Mouse (Mus musculus) myocyte (in vitro differentiated cells): ENCODE data around the gene Gm3646. TPM values are rescaled to one million over a fixed set of nuclear protein-coding genes. Genes with fewer than 3 reads are reported as not detected.

Experiments used
- H3K27me3 ChIP-seq: one replicate; pipeline ENCODE4 v1.6.1; 2011; ENCODE audit not compliant: control insufficient read depth, insufficient read depth, insufficient read length
- H3K36me3 ChIP-seq: one replicate; pipeline ENCODE4 v1.6.1; 2011; ENCODE audit not compliant: control insufficient read depth, insufficient read depth
- H3K4me2 ChIP-seq: one replicate; pipeline ENCODE4 v1.6.1; 2011; ENCODE audit warnings: low read depth, control low read depth
- H3K4me3 ChIP-seq: one replicate; pipeline ENCODE4 v1.5.1; 2011; ENCODE audit warnings: mild to moderate bottlenecking, control low read depth, moderate library complexity
- H3K79me2 ChIP-seq: one replicate; pipeline ENCODE4 v1.6.1; 2011; ENCODE audit not compliant: control insufficient read depth, insufficient read depth
- H3ac ChIP-seq: one replicate; pipeline ENCODE4 v1.6.1; 2011; ENCODE audit not compliant: control insufficient read depth, insufficient read length
- CEBPB ChIP-seq: IDR thresholded peaks from 2 replicates; pipeline ENCODE4 v1.6.1; 2011; ENCODE audit warnings: mild to moderate bottlenecking, moderate library complexity; ENCODE audit not compliant: poor library complexity, insufficient read depth, severe bottlenecking
- E2F4 ChIP-seq: IDR thresholded peaks from one replicate; pipeline ENCODE4 v1.6.1; 2011; ENCODE audit warnings: mild to moderate bottlenecking, control low read depth, moderate library complexity; ENCODE audit not compliant: insufficient read depth
- MAX ChIP-seq: IDR thresholded peaks from one replicate; pipeline ENCODE4 v1.6.1; 2011; ENCODE audit warnings: low read depth, mild to moderate bottlenecking, control low read depth
- MYOD1 ChIP-seq, 3 experiments: IDR thresholded peaks; one replicate each; pipeline ENCODE4 v1.6.1; 2011; ENCODE audit warnings: control low read depth in 2 of 3, low read depth in 2 of 3, mild to moderate bottlenecking in 2 of 3, moderate library complexity in 1 of 3; ENCODE audit not compliant: insufficient read length in 2 of 3, control insufficient read depth in 1 of 3
- MYOG ChIP-seq, 3 experiments: IDR thresholded peaks; one replicate each; pipeline ENCODE4 v1.6.1; 2011; ENCODE audit warnings: control low read depth in 2 of 3, low read depth in 2 of 3, mild to moderate bottlenecking in 2 of 3; ENCODE audit not compliant: insufficient read length in 2 of 3, control insufficient read depth in 1 of 3, insufficient read depth in 1 of 3
- POLR2A ChIP-seq: IDR thresholded peaks from one replicate; pipeline ENCODE4 v1.6.1; 2011; ENCODE audit warnings: low read depth, mild to moderate bottlenecking, control low read depth, moderate library complexity; ENCODE audit not compliant: insufficient read length
- POLR2AphosphoS2 ChIP-seq: IDR thresholded peaks from one replicate; pipeline ENCODE4 v1.6.1; 2011; ENCODE audit warnings: low read depth, control low read depth; ENCODE audit not compliant: insufficient read length
- REST ChIP-seq: IDR thresholded peaks from one replicate; pipeline ENCODE4 v1.6.1; 2011; ENCODE audit warnings: mild to moderate bottlenecking, control low read depth, moderate library complexity; ENCODE audit not compliant: insufficient read depth, insufficient read length
- SRF ChIP-seq: IDR thresholded peaks from one replicate; pipeline ENCODE4 v1.6.1; 2011; ENCODE audit warnings: low read depth; ENCODE audit not compliant: control insufficient read depth, insufficient read length
- TCF12 ChIP-seq: IDR thresholded peaks from one replicate; pipeline ENCODE4 v1.6.1; 2011; ENCODE audit warnings: mild to moderate bottlenecking, control low read depth; ENCODE audit not compliant: poor library complexity, insufficient read depth, severe bottlenecking
- TCF3 ChIP-seq: IDR thresholded peaks from one replicate; pipeline ENCODE4 v1.6.1; 2011; ENCODE audit warnings: low read depth, control low read depth; ENCODE audit not compliant: insufficient read length
- USF1 ChIP-seq: IDR thresholded peaks from one replicate; pipeline ENCODE4 v1.6.1; 2011; ENCODE audit warnings: low read depth, mild to moderate bottlenecking, control low read depth, moderate library complexity
- polyA plus RNA-seq: library from polyadenylated mRNA; unstranded; fragments of >200 nt; fragmentation: generic; extraction: Trizol; gene quantifications from one replicate; pipeline ENCODE4 v1.2.1, GENCODE M21; 2012; ENCODE audit warnings: missing spikeins

Gm3646 gene
- polyA plus RNA-seq, 1 experiment, result 0.20 TPM

DNA sequence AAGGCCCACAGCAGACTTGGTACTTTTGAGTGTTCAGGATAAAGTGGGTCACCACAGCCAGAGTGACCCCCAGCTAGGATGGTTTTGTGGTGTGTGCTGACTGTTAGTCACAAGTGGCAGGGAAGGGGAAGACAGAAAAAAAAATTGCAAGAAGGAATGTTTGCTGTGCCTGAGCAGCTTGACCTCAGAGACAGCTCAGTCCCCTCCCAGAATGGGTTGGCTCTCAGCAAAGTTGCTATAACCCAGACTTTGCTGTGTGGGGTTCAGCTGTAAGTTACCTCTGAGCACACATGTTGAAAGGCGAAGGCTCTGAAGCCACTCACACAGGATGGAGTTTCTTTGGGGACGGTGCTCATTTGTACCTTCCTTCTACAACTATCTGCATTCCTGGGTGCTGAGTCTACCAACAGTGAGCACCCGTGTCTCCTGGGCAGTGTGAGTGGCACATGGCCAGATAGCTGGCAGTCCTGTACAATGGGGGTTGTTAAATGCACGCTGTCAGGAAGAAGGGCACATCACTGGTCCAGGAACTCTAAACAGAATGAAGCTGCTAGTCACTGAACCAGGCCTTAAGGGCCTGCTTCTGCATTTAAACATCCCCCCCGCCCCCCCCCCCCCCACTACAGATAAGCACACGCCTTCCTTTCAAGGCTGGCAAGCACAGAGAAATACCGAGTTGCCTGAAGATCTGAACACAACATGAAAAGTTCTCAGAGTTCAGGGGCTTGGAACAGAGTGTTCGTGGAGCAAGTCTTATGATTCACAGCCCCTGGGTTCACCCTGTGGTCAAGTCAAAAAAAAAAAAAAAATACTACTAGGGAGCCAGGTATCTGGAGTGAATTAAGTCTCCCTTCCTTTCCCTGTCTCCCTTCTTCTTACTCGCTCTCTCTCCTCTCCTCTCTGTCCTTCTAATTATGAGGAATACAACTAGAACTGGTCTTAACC, 45.6 kb downstream of the Gm3646 start:
- no peaks in the 10 kb centered on the region for H3K27me3 ChIP-seq
- H3ac ChIP-seq, result no peak overlapping the region
- peak overlapping the region; percentile 76 for H3K4me2 ChIP-seq
- H3K36me3 ChIP-seq, result no peaks in the 10 kb centered on the region
- TF ChIP-seq POLR2AphosphoS2 (no peak), MYOD1 (IDR thresholded peaks at IDR 0.05; ENCODE audit: control insufficient read depth in 1 of 3, insufficient read length in 2 of 3, low read depth in 2 of 3) (peak in 2 of 3 experiments; percentile 19 to 42)
- no peak overlapping the region for H3K4me3 ChIP-seq
- no peaks in the 10 kb centered on the region for H3K79me2 ChIP-seq

DNA sequence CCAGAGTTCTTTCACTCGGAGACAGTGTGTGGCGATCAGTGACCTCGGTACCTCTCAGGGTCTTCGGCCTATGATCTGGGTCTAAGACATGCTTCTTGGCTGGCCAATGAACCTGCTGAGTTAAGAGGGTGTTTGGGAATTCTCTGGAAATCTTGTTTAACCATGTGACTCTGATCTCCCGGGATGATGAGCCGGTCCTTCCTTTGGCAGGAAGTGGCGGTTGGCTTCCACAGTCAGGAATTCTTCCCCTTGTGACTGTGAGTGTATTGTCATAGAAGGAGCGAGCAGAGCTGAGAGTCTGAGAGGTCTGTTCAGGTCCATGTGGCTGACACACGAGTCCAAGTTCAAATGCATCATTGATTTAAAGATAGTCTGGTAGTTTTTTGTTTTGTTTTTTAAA, 46.9 kb downstream of the Gm3646 start:
- Histone ChIP-seq H3K79me2 (no peaks in the 10 kb centered on the region), H3K4me2 (peak overlapping the region; percentile 26), H3K36me3 (no peaks in the 10 kb centered on the region), H3ac (no peak overlapping the region), H3K4me3 (no peak overlapping the region), H3K27me3 (no peaks in the 10 kb centered on the region)
- TF ChIP-seq E2F4, result no peak
- peak; percentile 59 for TF ChIP-seq USF1
- no peak for TF ChIP-seq MYOG (IDR thresholded peaks at IDR 0.05; ENCODE audit: control insufficient read depth in 1 of 3, insufficient read depth in 1 of 3, insufficient read length in 2 of 3, low read depth in 2 of 3)

DNA sequence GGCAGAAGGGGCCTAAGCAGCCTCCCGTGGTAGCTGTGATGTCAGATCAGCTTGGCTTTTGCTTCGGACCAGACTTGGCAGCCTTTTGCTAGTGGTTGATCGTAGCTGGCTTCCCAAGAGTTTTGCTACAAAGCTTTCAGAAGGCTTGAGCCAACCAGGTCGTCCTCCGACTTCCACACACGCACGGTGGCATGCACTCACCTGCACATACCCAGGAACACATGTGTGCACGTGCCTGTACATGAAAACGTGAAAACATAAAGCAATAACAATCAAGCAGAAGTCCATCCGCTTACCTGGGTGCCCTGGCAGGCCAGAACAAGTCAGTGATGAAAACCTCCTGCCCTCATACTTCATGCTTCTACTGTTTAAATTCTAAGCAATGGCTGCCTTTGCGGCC, 48.2 kb downstream of the Gm3646 start:
- TF ChIP-seq CEBPB, result no peak
- TF ChIP-seq TCF12, result no peak
- TF ChIP-seq TCF3, result no peak
- no peak for TF ChIP-seq MYOD1 (IDR thresholded peaks at IDR 0.05; ENCODE audit: control insufficient read depth in 1 of 3, insufficient read length in 2 of 3, low read depth in 2 of 3)
- TF ChIP-seq POLR2AphosphoS2, result no peak
- TF ChIP-seq MYOG (IDR thresholded peaks at IDR 0.05; ENCODE audit: control insufficient read depth in 1 of 3, insufficient read depth in 1 of 3, insufficient read length in 2 of 3, low read depth in 2 of 3), result no peak
- TF ChIP-seq POLR2A, result no peak
- TF ChIP-seq E2F4, result no peak
- no peak for TF ChIP-seq MAX
- H3ac ChIP-seq, result no peak overlapping the region

DNA sequence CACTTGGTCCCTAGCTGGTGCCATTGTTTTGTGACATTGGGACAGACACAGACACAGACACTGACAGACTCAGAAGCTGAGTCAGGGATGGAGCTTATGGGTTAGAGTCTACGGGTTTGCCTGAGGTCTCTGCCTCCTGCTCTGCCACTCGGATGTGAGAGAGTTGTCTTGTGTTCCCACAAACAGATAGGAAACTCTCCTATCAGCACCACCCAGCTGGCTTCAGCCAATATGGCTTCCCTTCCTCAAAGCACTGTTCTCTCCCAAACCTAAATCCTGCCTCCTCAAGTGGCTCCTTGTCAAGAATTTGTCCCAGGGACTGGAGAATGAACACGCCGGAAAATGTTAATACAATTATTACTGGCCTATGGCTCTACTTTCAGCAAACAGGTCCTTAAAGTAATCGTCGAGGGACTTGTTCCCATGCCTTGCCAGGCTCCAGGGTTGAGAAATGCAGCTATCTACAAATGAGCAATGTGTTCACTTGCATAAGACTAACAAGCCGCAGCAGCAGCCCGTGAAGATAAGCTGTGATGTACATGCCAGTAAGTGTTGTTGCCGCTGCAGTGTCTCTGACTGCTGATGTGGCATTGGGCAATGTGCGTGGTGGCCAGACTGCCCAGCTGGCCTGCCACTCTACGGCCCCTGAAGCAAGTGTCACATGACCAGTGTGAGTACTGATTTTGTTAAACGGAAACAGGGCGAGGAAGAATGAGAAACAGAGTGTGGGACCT, 50.7 kb downstream of the Gm3646 start:
- no peaks in the 10 kb centered on the region for H3K79me2 ChIP-seq
- H3K4me2 ChIP-seq, result peak overlapping the region; percentile 31
- H3K27me3 ChIP-seq, result no peaks in the 10 kb centered on the region
- H3ac ChIP-seq, result no peak overlapping the region
- no peak overlapping the region for H3K4me3 ChIP-seq
- H3K36me3 ChIP-seq, result no peaks in the 10 kb centered on the region
- TF ChIP-seq REST, result no peak
- TF ChIP-seq POLR2AphosphoS2, result no peak
- TF ChIP-seq TCF12, result peak; percentile 9
- TF ChIP-seq SRF, result no peak
- no peak for TF ChIP-seq MAX
- TF ChIP-seq TCF3, result peak; percentile 76
- peak; percentile 78 for TF ChIP-seq USF1
- TF ChIP-seq MYOD1 (IDR thresholded peaks at IDR 0.05; ENCODE audit: control insufficient read depth in 1 of 3, insufficient read length in 2 of 3, low read depth in 2 of 3), result peak; percentile 7 to 98 (median 94)
- no peak for TF ChIP-seq E2F4
- TF ChIP-seq CEBPB, result peak; percentile 65; the same call in 1 of the 2 replicates
- TF ChIP-seq MYOG (IDR thresholded peaks at IDR 0.05; ENCODE audit: control insufficient read depth in 1 of 3, insufficient read depth in 1 of 3, insufficient read length in 2 of 3, low read depth in 2 of 3), result peak in 2 of 3 experiments; percentile 43 to 79

More for the DNA sequence above, 48.2 kb downstream of the Gm3646 start:
- no peak overlapping the region for H3K4me3 ChIP-seq
- H3K36me3 ChIP-seq, result no peaks in the 10 kb centered on the region
- H3K4me2 ChIP-seq, result no peak overlapping the region
- H3K79me2 ChIP-seq, result no peaks in the 10 kb centered on the region
- H3K27me3 ChIP-seq, result no peaks in the 10 kb centered on the region

Other genes with a start within 250 kb of the Gm3646 start
- 17.9 TPM for gene Rnf149, start 227.9 kb downstream of the Gm3646 start, polyA plus RNA-seq
- not detected for gene Creg2, start 153.9 kb downstream of the Gm3646 start, polyA plus RNA-seq
- gene Rfx8, start 84.3 kb downstream of the Gm3646 start, polyA plus RNA-seq, result 0.16 TPM
- 147 TPM for gene Map4k4, start 95.6 kb upstream of the Gm3646 start, polyA plus RNA-seq